Mouse (Mus musculus) testis, adult 2 months (tissue): ENCODE data around the gene Olfr960. TPM values are rescaled to one million over a fixed set of nuclear protein-coding genes. Genes with fewer than 3 reads are reported as not detected.

Source experiments
- H3K27ac ChIP-seq: fragments of 200-500 bp; 2 replicates; pipeline ENCODE4 v1.5.1; 2012; ENCODE audit warnings: low read depth, low read length; ENCODE audit not compliant: control insufficient read depth, insufficient read depth
- H3K27me3 ChIP-seq: fragments of 200-500 bp; 2 replicates; pipeline ENCODE4 v1.6.1; 2012; ENCODE audit warnings: mild to moderate bottlenecking, low read length, moderate library complexity; ENCODE audit not compliant: control insufficient read depth, insufficient read depth
- H3K36me3 ChIP-seq: fragments of 200-500 bp; 2 replicates; pipeline ENCODE4 v1.6.1; 2012; ENCODE audit warnings: mild to moderate bottlenecking, low read length; ENCODE audit not compliant: control insufficient read depth, insufficient read depth
- H3K4me1 ChIP-seq: fragments of 200-500 bp; 2 replicates; pipeline ENCODE4 v1.6.1; 2012; ENCODE audit warnings: low read length; ENCODE audit not compliant: control insufficient read depth, insufficient read depth
- H3K4me3 ChIP-seq: fragments of 200-500 bp; 2 replicates; pipeline ENCODE4 v1.5.1; 2012; ENCODE audit warnings: low read depth, mild to moderate bottlenecking, low read length, moderate library complexity, mixed read lengths; ENCODE audit not compliant: control insufficient read depth
- CTCF ChIP-seq: fragments of 200-500 bp; IDR thresholded peaks from 2 replicates; pipeline ENCODE4 v1.5.1; 2012; ENCODE audit warnings: low read depth, mild to moderate bottlenecking, inconsistent platforms, low read length, moderate library complexity; ENCODE audit not compliant: control insufficient read depth, insufficient read depth, insufficient replicate concordance
- POLR2A ChIP-seq: fragments of 200-500 bp; IDR thresholded peaks from 2 replicates; pipeline ENCODE4 v1.6.1; 2012; ENCODE audit warnings: low read depth, mild to moderate bottlenecking, inconsistent platforms, low read length, moderate library complexity; ENCODE audit not compliant: control insufficient read depth
- polyA plus RNA-seq: library from polyadenylated mRNA; depleted of rRNA; stranded (reverse); fragments of >200 nt; gene quantifications from 2 replicates; pipeline ENCODE4 v1.2.3, GENCODE M21; 2012; rRNA removed

Olfr960 gene
- polyA plus RNA-seq, 1 experiment = not detected

DNA sequence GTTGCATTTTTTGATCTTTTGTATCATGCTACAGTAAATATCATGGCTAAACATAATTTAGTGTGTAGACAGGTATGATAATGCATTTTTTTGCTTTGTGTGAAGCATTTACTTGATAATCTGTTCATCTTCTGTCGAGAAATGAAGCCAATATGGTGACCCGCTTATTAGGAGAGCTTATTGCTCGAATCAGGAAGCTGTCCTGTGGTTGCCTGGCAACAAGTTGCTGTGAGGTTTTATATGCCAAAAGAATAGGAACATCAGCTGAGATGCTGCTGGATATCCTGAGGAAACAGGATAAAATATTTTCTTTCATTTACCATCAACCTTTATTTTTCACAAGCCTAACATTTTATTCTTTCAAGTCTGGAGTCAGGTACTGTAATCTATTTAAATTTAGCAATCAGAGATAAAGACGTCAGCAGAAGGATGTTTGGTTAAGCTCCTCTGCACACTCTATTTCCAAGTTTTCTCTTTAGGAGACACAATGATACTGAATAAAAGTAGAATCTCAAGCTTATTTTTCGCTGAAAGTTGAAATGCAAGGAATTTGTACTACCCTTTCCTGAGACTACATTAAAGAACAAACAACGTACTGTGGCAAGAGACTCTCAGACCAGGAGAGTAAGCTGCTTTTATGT is 33.7 kb downstream of the Olfr960 start:
- TF ChIP-seq CTCF (no peak), POLR2A (no peak)

DNA sequence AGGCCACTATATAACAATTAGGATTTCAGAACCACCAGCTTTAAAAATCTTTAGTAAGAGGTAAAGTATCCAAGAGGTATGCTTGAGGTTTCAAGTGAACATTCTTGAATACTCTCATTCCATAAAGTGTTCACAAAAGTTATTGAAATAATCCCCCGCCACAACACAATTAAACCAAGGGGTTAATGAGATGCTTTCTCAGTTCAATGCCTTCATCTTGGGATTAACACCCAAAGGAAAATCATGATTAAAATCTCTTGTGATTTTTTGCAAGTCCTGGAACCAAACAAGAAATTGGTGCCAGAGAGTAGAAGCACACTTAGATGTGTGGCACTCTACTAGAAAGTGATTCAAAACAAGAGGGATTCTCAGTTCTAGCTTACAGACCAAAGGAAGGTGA is 45.7 kb downstream of the Olfr960 start, which contains the start of gene Olfr963:
TSS of gene Olfr963 (plus strand) at position 301 of the 400 bp plus-strand sequence.
- Histone ChIP-seq H3K4me1 (no peaks in the 10 kb centered on the region), H3K27ac (no peak within 1 kb of the TSS), H3K4me3 (no peak within 1 kb of the TSS), H3K27me3 (no peaks in the 10 kb centered on the region), H3K36me3 (no peaks in the 10 kb centered on the region)
- TF ChIP-seq POLR2A = no peak
- TF ChIP-seq CTCF = no peak

More for the DNA sequence above, 33.7 kb downstream of the Olfr960 start:
- no peak overlapping the region for H3K4me3 ChIP-seq
- no peaks in the 10 kb centered on the region for H3K27me3 ChIP-seq
- H3K4me1 ChIP-seq = no peaks in the 10 kb centered on the region
- H3K36me3 ChIP-seq = no peaks in the 10 kb centered on the region
- no peak overlapping the region for H3K27ac ChIP-seq

DNA sequence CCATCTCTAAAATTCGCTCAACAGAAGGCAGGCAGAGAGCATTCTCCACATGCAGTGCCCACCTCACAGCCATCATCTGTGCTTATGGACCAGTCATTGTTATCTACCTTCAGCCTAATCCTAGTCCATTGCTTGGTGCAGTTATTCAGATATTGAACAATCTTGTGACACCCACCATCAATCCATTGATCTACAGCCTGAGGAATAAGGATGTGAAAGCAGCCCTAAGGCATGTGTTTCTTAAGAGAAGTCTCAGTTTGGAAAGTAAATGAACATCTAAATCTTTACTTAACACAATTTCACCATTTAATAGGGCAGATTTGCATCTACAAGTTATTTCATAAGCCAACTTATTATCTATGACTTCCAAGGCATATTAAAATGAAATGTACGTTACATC is 48.5 kb downstream of the Olfr960 start:
- TF ChIP-seq POLR2A (no peak), CTCF (no peak)
- no peak overlapping the region for H3K27ac ChIP-seq
- no peaks in the 10 kb centered on the region for H3K4me1 ChIP-seq
- no peak overlapping the region for H3K4me3 ChIP-seq
- H3K27me3 ChIP-seq = no peaks in the 10 kb centered on the region
- H3K36me3 ChIP-seq = no peaks in the 10 kb centered on the region

Other genes starting within 250 kb of the Olfr960 start
- gene Olfr951, start 234.0 kb upstream of the Olfr960 start, polyA plus RNA-seq = not detected in 2 replicates
- not detected in 2 replicates for gene Olfr952, start 194.2 kb upstream of the Olfr960 start, polyA plus RNA-seq
- not detected in 2 replicates for gene Olfr954, start 164.7 kb upstream of the Olfr960 start, polyA plus RNA-seq
- not detected in 2 replicates for gene Olfr955, start 149.4 kb upstream of the Olfr960 start, polyA plus RNA-seq
- not detected in 2 replicates for gene Olfr44, start 127.4 kb upstream of the Olfr960 start, polyA plus RNA-seq
- gene Olfr957, start 105.6 kb upstream of the Olfr960 start, polyA plus RNA-seq = not detected in 2 replicates
- not detected in 2 replicates for gene Olfr958, start 67.3 kb upstream of the Olfr960 start, polyA plus RNA-seq
- gene Olfr959, start 45.8 kb upstream of the Olfr960 start, polyA plus RNA-seq = not detected in 2 replicates
- 0.05 and 0.13 TPM in 2 replicates for gene AW551984, start 17.0 kb upstream of the Olfr960 start, polyA plus RNA-seq
- not detected in 2 replicates for gene Olfr148, start 10.7 kb upstream of the Olfr960 start, polyA plus RNA-seq
- 0.10 TPM in 1 of 2 replicates, not detected in the other for gene Olfr961, start 23.7 kb downstream of the Olfr960 start, polyA plus RNA-seq
- not detected in 2 replicates for gene Olfr963, start 45.8 kb downstream of the Olfr960 start, polyA plus RNA-seq
- not detected in 2 replicates for gene Olfr149, start 85.7 kb downstream of the Olfr960 start, polyA plus RNA-seq
- gene Olfr965, start 90.0 kb downstream of the Olfr960 start, polyA plus RNA-seq = not detected in 2 replicates
- not detected in 2 replicates for gene Olfr150, start 109.6 kb downstream of the Olfr960 start, polyA plus RNA-seq
- gene Olfr967, start 124.9 kb downstream of the Olfr960 start, polyA plus RNA-seq = not detected in 2 replicates
- not detected in 2 replicates for gene Olfr968, start 161.9 kb downstream of the Olfr960 start, polyA plus RNA-seq
- not detected in 2 replicates for gene Olfr969, start 169.6 kb downstream of the Olfr960 start, polyA plus RNA-seq
- not detected in 2 replicates for gene Olfr970, start 187.5 kb downstream of the Olfr960 start, polyA plus RNA-seq
- not detected in 2 replicates for gene Olfr971, start 215.5 kb downstream of the Olfr960 start, polyA plus RNA-seq
- not detected in 2 replicates for gene Olfr972, start 245.0 kb downstream of the Olfr960 start, polyA plus RNA-seq